Mouse (Mus musculus): Measurements from ENCODE around the gene Fbxo3. TPM values are rescaled to one million over a fixed set of nuclear protein-coding genes. Genes with fewer than 3 reads are reported as not detected.
"Not testable (repeated sequence)": the region's sequence is repeated elsewhere in the genome, so short reads cannot be mapped to it uniquely, and the experiment has no call there.

Gene Fbxo3
- total RNA-seq, 2 experiments from 2014 or later: 74.6 to 85.7 TPM

- not testable (repeated sequence) for DNase-seq
Measured at GRCm38 (mm10) chr2:104096796-104097195, 69.3 kb downstream of the Fbxo3 start.

- DNase-seq: not testable (repeated sequence)
Measured at GRCm38 (mm10) chr2:104097396-104097795, 69.9 kb downstream of the Fbxo3 start.

GRCm38 (mm10) chr2:104098529-104099230, 71.2 kb downstream of the Fbxo3 start:
- no peak for DNase-seq

GRCm38 (mm10) chr2:104099231-104099585, 71.7 kb downstream of the Fbxo3 start:
- DNase-seq: no peak

DNA sequence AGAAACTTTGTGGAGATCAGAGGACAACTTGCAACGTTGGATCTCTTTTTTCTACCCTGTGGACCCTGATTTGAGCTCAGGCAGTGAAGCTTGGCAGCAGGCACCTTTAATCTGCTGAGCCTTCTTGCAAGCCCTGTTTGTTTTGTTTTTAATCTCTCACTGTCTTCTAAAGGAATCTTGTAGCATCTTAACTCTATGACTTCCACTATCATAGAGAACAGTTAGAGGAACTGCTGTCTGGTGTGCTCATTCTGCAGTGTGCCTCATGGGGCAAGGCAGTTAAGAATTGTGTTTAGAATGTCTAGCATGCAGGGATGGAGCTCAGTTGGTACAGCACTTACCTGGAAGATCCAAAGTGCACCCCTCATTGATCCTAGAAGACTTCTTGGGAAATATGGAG, 72.4 kb downstream of the Fbxo3 start:
- DNase-seq: no peak

GRCm38 (mm10) chr2:104104800-104105199, 77.3 kb downstream of the Fbxo3 start:
- DNase-seq: no peak

DNA sequence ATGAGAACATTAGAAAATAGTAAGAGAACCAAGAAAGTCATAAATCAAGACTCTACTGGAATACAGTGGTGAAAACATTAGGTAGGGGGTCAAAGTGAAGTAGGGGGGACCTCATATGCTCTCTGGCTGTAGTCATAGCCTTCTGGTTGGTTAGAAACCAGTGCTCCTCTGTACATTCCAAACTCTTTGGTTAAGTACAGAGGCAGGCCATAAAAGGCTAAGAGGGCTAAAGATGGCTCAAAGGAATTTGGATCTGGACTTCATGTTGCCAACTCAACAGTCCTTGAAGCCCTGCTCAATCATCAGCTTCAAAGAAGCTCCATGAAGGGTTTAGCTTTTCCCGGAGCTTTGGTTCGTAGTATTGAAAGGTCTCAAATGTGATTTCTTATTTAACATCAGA, 81.5 kb downstream of the Fbxo3 start:
- not testable (repeated sequence) for DNase-seq

DNA sequence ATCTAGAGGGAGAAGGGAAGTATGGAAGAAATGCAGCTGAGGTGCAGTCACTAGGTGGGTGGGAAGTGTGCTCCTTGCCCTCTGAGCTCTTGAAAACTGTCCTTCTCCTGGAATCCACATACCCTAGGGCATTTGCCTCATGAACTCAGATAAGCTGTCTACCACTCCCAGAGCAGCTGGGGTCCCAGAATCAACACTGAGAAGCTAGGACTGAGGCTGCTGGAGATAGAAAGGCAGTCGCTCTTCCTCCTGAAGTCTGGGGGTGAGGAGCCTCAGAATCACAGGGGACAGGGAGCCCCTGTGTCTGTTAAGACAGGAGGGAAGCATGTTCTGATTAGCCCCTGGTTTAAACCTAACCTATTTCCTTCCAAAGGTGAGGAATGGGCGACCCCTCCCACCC, 82.0 kb downstream of the Fbxo3 start:
- DNase-seq: no peak

DNA sequence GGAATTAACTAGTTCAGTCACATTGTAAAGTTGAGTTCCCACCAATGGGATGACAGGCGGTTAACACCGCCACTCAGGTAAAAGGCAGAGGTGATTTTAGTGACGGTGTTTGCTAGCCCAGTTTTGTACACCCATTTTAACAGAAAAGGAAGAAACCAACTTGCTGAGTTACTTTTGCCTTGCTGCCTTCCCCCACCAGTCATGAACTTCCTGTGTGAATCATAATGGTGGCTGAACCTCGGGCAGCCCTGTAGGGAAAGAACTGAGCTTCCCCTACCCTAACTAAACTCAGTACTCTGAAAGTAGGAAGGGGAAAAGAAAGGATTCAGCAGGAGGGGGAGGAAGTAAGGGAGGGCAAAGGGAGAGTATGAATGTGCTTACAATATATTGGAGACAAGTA, 82.5 kb downstream of the Fbxo3 start:
- no peak for DNase-seq

- DNase-seq: not testable (repeated sequence)
Measured at GRCm38 (mm10) chr2:104111170-104111797, 83.8 kb downstream of the Fbxo3 start.

Other genes with a start within 250 kb of the Fbxo3 start
- 100 to 1,000 TPM; 354 to 414 TPM for gene Caprin1, start 230.1 kb upstream of the Fbxo3 start, total RNA-seq (2021)
- gene Lmo2, start 69.7 kb upstream of the Fbxo3 start, total RNA-seq (2021): 10 to 100 TPM; 26.9 to 37.3 TPM
- not detected for gene 4931422A03Rik, start 640 bp downstream of the Fbxo3 start, total RNA-seq (2021)
- under 1 TPM; 0.15 to 0.30 TPM for gene Gm10912, start 38.1 kb downstream of the Fbxo3 start, total RNA-seq (2021)
- not detected for gene Gm10799, start 40.8 kb downstream of the Fbxo3 start, total RNA-seq (2021)
- gene Cd59b, start 42.1 kb downstream of the Fbxo3 start, total RNA-seq (2021): 1 to 10 TPM; 4.7 to 5.0 TPM
- 10 to 100 TPM; 30.2 to 38.2 TPM for gene Cd59a, start 68.1 kb downstream of the Fbxo3 start, total RNA-seq (2021)
- gene A930018P22Rik, start 95.0 kb downstream of the Fbxo3 start, total RNA-seq (2021): 1 to 10 TPM; 1.7 to 2.0 TPM

Measured in adrenal gland, postnatal 10 days (tissue).